Mouse (Mus musculus): ENCODE measurements at regions not wholly inside any gene's neighbourhood (a gene's known extent, or its start where the extent isn't known, plus 50 kb on each side); places are given as distances from the start of the nearest gene placed in this dataset.
"Not testable (repeated sequence)": the region's sequence is repeated elsewhere in the genome, so short reads cannot be mapped to it uniquely, and the experiment has no call there.

DNA sequence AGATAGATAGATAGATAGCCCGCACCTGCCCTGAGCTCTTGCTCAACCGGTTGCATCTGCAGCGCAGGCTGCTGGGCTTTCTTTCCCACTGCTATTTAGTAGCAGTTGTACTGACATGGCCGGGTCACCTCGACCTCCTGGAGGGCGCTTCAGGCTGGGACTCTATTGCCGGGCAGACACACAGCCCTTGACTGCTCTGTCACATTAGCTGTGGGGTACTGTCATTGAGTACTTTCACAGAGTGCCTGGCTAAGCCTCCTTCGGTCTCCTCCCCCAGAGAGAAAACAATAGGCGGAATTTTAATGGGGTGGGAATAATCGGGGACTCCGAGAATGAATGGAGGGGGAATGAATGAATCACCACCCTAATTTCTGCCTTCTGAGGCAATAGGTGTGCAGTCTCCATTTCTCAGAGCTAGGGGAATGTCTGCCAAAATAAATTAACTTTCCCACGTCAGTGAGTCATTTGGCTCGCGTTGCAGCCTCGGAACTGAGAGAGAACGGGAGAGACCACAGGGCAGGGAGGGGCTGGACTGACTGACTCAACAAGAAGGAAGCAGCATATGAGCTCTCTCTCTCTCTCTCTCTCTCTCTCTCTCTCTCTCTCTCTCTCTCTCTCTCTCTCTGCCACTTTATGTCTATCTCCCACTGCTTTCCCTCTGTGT lies 101.6 kb upstream of the Med13l start:
- DNase-seq (ENCODE audit: low spot score in 2 of 2) = peak; percentile 20 to 46

GRCm38 (mm10) chr5:118459391-118459792 lies 101.1 kb upstream of the Med13l start:
- DNase-seq (ENCODE audit: low spot score in 2 of 2) = no peak

- no peak for DNase-seq (ENCODE audit: low spot score in 2 of 2)
Observed at GRCm38 (mm10) chr5:118461967-118462366, 98.5 kb upstream of the Med13l start.

DNA sequence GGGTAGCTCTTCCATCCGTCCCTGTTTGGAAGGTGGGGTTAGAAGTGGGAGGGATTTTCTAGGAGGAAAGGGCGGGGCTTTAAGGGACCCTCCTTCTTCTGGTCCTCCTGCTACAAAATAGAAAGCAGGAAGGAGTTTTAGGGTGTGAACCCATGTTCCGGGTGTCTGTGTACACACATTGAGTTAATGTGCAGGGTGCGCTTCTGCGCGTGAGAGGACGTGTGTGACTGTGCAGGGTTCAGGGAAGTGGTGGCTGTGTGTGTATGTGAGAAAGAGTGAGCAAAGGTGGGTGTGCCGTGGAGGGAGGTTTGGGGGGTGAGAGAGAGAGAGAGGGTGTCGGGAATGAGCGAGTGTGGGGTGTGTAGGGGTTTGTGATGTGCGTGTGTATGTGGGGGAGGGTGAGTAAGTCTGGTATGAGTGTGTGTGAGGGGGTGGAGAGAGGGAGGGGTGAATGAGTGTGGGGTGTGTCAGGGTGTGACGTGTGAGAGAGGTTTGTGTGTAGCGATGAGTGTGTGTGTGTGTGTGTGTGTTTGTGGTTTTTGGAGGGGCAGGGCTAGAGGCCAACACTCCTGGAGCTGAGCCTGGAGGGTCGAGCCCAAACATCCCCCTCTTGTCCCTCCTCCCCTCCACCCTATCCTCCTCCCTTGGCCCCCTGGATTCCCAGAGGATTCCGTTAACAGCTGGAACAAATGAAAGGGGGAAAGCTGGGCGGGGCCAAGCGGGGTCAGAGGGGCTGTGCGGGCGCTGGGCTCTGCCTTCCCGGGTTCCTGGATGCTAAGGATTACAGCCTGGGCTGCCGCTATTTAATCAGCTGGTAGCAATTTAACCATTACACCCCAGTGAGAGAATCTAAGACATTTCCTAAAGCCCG lies 95.3 kb upstream of the Med13l start:
- DNase-seq (ENCODE audit: low spot score in 2 of 2) = no peak

GRCm38 (mm10) chr5:118465991-118466750 lies 94.3 kb upstream of the Med13l start:
- DNase-seq (ENCODE audit: low spot score in 2 of 2) = no peak

- no peak for DNase-seq (ENCODE audit: low spot score in 2 of 2)
Observed at GRCm38 (mm10) chr5:118468739-118469138, 91.7 kb upstream of the Med13l start.

- no peak for DNase-seq (ENCODE audit: low spot score in 2 of 2)
Observed at GRCm38 (mm10) chr5:118471569-118471968, 88.9 kb upstream of the Med13l start.

DNA sequence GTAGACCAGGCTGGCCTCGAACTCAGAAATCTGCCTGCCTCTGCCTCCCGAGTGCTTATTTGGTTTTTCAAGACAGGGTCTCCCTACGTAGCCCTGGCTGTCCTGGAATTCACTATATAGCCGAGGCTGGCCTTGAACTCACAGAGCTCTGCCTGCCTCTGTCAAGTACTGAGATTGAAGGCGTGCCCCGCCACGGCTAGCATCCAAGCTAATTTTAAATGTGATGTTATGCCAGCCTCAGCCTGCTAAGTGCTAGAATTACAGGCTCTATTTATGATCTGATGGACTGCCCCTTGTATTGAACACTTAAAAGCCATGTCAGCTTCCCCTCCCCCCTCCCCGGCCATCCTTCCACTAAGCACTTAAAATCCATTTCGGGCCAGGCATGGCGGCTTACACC lies 88.2 kb upstream of the Med13l start:
- DNase-seq (ENCODE audit: low spot score in 2 of 2) = no peak

GRCm38 (mm10) chr5:118473128-118473730 lies 87.2 kb upstream of the Med13l start:
- DNase-seq (ENCODE audit: low spot score in 2 of 2) = no peak

DNA sequence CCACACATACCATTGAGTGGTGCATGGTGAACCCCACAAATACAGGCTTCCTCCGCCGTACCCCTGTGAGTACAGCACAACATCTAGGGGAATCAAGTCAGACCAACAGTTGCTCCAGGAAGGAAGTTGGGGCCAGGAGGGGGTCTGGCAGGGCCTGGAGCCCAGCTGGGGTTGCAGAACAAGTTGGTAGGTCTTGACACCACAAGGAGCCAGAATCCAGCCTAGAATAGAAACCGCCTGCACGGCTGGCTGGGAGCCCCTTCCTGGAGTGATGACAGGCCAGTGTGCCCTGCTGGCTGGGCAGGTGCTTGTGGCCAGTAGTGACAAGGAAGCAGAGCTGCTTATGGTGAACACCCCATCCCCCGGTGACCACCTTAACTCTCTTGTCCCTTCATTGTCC lies 83.9 kb upstream of the Med13l start:
- no peak for DNase-seq (ENCODE audit: low spot score in 2 of 2)

- DNase-seq (ENCODE audit: low spot score in 2 of 2) = no peak
Observed at GRCm38 (mm10) chr5:118477131-118478119, 83.1 kb upstream of the Med13l start.

DNA sequence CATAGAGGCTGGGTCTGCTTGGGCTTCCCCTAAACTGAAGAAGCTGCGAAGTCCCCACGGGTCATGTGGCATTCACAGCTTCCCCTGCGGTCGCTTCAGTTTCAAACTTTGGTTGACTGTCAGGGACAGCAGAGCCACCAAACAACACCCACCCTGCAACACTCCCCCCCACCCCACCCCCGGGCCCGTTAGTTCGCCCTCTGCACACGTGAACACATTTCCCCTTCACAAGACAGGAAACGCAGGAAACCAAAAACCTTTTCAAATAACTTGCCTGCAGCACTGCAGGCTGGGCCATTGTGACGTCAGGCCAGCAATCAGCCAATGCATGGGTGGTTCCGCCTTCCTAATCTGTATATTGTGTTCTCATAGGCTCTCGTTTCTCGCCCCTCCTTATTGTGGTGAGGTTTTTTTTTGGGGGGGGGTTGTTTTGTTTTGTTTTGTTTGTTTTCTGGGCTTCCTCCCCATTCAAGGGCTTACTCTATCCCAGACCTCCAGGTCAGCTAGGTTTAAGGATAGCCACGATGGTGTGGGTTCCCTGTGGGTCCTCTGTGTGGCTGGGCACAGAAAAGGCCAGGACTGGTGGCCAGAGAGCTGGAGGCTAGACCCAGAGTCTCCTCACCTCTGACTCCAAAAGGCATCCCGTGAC lies 82.2 kb upstream of the Med13l start:
- no peak for DNase-seq (ENCODE audit: low spot score in 2 of 2)

GRCm38 (mm10) chr5:118480000-118480399 lies 80.5 kb upstream of the Med13l start:
- DNase-seq (ENCODE audit: low spot score in 2 of 2) = no peak

DNA sequence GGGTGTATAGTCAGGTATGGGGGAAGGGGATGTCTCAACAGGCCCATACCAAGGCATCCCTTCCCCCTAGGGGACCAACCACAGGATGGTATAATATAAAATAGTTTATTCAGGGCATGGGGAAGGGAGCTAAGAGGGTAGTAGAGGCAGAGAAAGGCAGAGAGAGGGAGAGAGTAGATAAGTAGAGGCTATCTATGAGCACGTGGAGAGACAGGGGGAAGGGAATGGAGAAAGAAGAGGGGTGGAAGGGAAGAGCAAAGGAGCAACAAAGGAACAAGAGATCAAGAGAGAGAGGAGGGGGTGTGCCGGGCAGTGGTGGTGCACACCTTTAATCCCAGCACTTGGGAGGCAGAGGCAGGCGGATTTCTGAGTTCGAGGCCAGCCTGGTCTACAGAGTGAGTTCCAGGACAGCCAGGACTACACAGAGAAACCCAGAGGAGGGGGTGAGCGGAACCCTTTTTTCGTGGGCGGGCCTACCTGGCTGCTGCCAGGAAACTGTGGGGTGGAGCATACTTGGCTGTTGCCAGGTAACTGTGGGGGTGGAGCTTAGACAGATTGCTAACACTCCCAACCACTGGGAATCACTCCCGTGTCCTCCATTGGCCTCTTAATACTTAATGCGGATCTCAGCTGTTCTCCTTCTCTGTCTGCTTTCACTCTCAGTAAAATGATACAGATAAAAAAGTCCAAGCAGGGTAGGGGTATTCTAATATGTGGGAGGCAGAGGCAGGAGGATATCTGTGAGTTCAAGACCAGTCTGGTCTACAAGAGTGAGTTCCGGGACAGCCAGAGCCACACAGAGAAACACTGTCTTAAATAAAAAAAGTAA lies 79.3 kb upstream of the Med13l start:
- no peak for DNase-seq (ENCODE audit: low spot score in 2 of 2)

- no peak for DNase-seq (ENCODE audit: low spot score in 2 of 2)
Observed at GRCm38 (mm10) chr5:118481794-118482049, 78.8 kb upstream of the Med13l start.

GRCm38 (mm10) chr5:118482598-118482997 lies 77.9 kb upstream of the Med13l start:
- no peak for DNase-seq (ENCODE audit: low spot score in 2 of 2)

DNA sequence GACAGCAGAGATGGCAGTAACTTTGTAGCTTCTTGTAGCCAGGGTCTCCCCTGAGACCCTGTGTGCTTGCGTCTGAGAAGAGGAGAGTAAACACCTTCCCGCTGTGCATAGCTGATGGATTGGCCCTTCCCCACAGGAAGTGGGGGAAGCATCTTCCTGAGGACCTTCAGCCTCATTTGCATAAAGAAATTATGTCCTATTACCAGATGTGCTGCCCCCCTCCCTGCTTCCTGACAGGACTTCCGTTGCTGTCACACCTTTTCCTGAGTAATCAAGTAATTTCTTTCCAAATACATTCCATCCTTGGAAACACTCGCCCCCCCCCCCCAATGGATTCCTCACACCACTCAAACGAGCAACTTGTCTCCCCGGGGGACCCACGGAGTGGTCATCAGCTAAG lies 77.5 kb upstream of the Med13l start:
- DNase-seq (ENCODE audit: low spot score in 2 of 2) = no peak

DNA sequence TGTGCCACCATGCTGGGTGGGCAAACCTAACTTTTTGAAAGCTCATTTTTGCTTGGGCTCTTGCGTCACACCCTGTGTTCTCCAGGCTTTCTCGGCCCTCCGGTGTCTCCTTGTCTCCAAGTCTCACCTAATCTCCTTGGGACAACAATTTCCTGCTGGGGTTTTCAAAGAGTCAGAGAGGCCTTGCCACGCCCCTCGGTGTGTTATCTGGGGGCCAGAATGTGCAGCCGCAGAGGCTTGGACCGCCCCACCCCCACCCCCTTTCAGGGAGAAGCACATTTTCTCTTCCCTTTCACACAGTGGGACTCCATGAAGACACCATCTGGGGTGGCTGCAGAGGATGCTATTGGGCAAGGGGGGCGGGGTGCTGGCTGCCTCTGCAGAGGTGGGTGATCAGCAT lies 76.9 kb upstream of the Med13l start:
- DNase-seq (ENCODE audit: low spot score in 2 of 2) = no peak

DNA sequence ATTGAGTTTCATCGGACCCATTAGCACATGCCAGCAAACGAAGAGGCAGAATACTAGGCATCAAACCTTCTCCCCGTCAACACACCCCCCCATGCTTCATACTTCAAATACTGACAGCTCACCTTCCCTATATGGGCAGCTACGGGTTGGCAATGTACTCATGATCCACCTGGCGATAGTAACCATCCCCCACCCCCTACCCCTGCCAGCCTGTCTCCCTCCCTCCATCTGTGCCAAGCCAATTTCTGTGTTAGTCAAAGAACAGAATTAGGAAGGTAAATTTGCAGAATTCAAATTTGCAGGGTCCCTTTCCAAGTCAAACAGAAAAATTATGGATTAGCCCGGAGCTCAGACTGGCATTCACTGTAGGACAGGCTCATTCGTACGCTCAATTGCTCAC lies 75.3 kb upstream of the Med13l start:
- DNase-seq (ENCODE audit: low spot score in 2 of 2) = no peak

- not testable (repeated sequence) for DNase-seq (ENCODE audit: low spot score in 2 of 2)
Observed at GRCm38 (mm10) chr5:118492522-118492921, 68.0 kb upstream of the Med13l start.

Measured in frontal cortex, postnatal 25 days (tissue).